Mouse (Mus musculus) kidney, adult 9 months (tissue): ENCODE measurements at regions not wholly inside any gene's neighbourhood (a gene's known extent, or its start where the extent isn't known, plus 50 kb on each side); places are given as distances from the start of the nearest gene placed in this dataset.

Experiments
- DNase-seq: peaks from one replicate; pipeline ENCODE4 v3.0.0; 2022

GRCm38 (mm10) chr13:16670736-16671135 is 659.1 kb downstream of the Inhba start:
- no peak for DNase-seq

- no peak for DNase-seq
Measured at GRCm38 (mm10) chr13:16676873-16677272, 665.2 kb downstream of the Inhba start.

GRCm38 (mm10) chr13:16678246-16679024 is 666.8 kb downstream of the Inhba start:
- no peak for DNase-seq

- DNase-seq = no peak
Measured at GRCm38 (mm10) chr13:16694201-16694600, 682.5 kb downstream of the Inhba start.

- DNase-seq = no peak
Measured at GRCm38 (mm10) chr13:16700934-16701333, 689.3 kb downstream of the Inhba start.

GRCm38 (mm10) chr13:16702138-16702537 is 690.5 kb downstream of the Inhba start:
- no peak for DNase-seq

GRCm38 (mm10) chr13:16705217-16706104 is 693.8 kb downstream of the Inhba start:
- DNase-seq = no peak

- no peak for DNase-seq
Measured at GRCm38 (mm10) chr13:16706105-16706442, 694.4 kb downstream of the Inhba start.

GRCm38 (mm10) chr13:16715296-16715960 is 703.8 kb downstream of the Inhba start:
- DNase-seq = no peak

- DNase-seq = no peak
Measured at GRCm38 (mm10) chr13:16716340-16716739, 704.7 kb downstream of the Inhba start.

- no peak for DNase-seq
Measured at GRCm38 (mm10) chr13:16716796-16717749, 705.4 kb downstream of the Inhba start.

GRCm38 (mm10) chr13:16720090-16720489 is 708.4 kb downstream of the Inhba start:
- no peak for DNase-seq

GRCm38 (mm10) chr13:16725350-16725749 is 713.7 kb downstream of the Inhba start:
- no peak for DNase-seq

- DNase-seq = no peak
Measured at GRCm38 (mm10) chr13:16738313-16738712, 726.7 kb downstream of the Inhba start.

- no peak for DNase-seq
Measured at GRCm38 (mm10) chr13:16739563-16739962, 727.9 kb downstream of the Inhba start.

- DNase-seq = no peak
Measured at GRCm38 (mm10) chr13:16744237-16744636, 732.6 kb downstream of the Inhba start.

GRCm38 (mm10) chr13:16745644-16746043 is 734.0 kb downstream of the Inhba start:
- no peak for DNase-seq

GRCm38 (mm10) chr13:16746451-16746850 is 734.8 kb downstream of the Inhba start:
- no peak for DNase-seq

GRCm38 (mm10) chr13:16756264-16756663 is 744.6 kb downstream of the Inhba start:
- peak; percentile 3 for DNase-seq

GRCm38 (mm10) chr13:16760045-16760444 is 748.4 kb downstream of the Inhba start:
- DNase-seq = no peak

GRCm38 (mm10) chr13:16761415-16761814 is 749.8 kb downstream of the Inhba start:
- no peak for DNase-seq

GRCm38 (mm10) chr13:16762326-16762725 is 750.7 kb downstream of the Inhba start:
- DNase-seq = no peak
